Mouse (Mus musculus): ENCODE data around the gene Ksr2. TPM values are rescaled to one million over a fixed set of nuclear protein-coding genes. Genes with fewer than 3 reads are reported as not detected.

The Ksr2 gene
- polyA plus RNA-seq, 1 experiment from 2014 or later, result 0.32 TPM

DNA sequence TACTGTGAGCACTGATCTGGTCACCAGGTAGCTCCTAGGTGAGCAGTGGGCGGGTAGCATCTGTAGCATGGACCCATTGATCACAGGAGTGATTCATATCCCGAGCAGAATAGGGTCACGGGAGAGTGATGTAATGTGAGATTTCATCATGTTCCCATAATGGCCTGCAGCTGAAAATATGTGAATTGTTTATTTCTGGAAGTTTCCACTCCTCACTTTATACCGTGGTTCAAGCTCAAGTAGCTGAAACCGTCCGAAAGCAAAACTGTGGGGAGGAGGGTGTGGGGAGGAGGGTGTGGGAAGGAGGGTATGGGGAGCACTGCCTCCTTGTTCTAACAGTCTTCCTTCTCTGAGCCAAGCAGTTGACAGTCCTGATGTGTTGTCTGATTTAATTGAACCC lies 312.7 kb downstream of the Ksr2 start:
- Histone ChIP-seq H3K27ac (replicated peaks) (no peak overlapping the region), H3K4me3 (no peak overlapping the region), H3K4me1 (peaks cover 7% of the 10 kb centered on the region; the same call in 1 of the 2 replicates), H3K36me3 (replicated peaks) (no peaks in the 10 kb centered on the region), H3K27me3 (replicated peaks; ENCODE audit: low read depth, poor library complexity, severe bottlenecking) (no peaks in the 10 kb centered on the region), H3K9me3 (no peaks in the 10 kb centered on the region)
- 83% methylated on average over 6 of the region's 6 CpGs for WGBS
- DNase-seq (ENCODE audit: low spot score), result no peak

DNA sequence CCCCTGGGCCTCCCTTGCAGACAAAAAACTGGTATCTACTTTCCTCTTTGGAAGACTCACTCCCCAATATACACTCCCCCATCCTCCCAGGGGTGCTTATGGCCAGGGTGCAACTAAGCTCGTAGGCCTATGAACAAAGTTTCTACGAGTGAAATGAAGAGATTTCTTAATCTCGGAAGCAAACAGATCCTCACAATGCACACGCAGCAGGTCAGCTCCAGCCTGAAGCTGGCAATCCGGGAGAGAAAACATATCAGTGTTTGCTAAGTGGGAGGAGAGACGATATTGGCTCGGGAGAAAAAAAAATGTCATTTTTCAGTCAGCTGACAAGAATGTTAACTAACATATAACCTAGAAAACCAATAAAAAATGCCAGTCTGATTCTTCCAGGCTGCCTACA lies 313.3 kb downstream of the Ksr2 start:
- Histone ChIP-seq H3K9me3 (no peaks in the 10 kb centered on the region), H3K27me3 (replicated peaks; ENCODE audit: low read depth, poor library complexity, severe bottlenecking) (no peaks in the 10 kb centered on the region), H3K4me1 (peaks cover 8% of the 10 kb centered on the region; the same call in 1 of the 2 replicates), H3K4me3 (no peak overlapping the region), H3K36me3 (replicated peaks) (no peaks in the 10 kb centered on the region), H3K27ac (replicated peaks) (no peak overlapping the region)
- 79% methylated on average over 7 of the region's 7 CpGs for WGBS
- no peak for DNase-seq (ENCODE audit: low spot score)

DNA sequence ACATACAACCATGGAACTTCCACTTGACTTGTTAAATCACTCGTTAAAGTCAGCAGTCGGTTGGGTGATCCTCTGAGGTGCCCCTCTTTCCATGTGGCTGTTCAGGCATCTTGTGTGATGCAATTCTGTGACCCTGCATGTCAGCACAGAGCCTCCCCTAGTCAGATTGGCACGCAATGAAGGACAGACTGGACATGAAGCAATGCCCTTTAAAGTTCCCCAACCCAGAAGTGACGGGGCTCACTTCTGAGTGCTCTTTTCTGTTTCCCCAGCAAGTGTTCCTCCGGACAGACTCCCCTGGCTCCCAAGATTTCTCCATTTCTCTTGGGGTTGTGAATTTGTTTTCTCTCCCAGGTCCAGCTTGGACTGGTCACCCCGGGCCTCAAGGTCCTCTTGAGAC lies 317.5 kb downstream of the Ksr2 start:
- H3K27me3 ChIP-seq (replicated peaks; ENCODE audit: low read depth, poor library complexity, severe bottlenecking), result no peaks in the 10 kb centered on the region
- no peaks in the 10 kb centered on the region for H3K36me3 ChIP-seq (replicated peaks)
- H3K4me1 ChIP-seq, result peaks cover 12% of the 10 kb centered on the region
- no peak for DNase-seq (ENCODE audit: low spot score)
- H3K9me3 ChIP-seq, result no peaks in the 10 kb centered on the region
- H3K27ac ChIP-seq (replicated peaks), result no peak overlapping the region
- 67% methylated on average over 6 of the region's 6 CpGs for WGBS
- H3K4me3 ChIP-seq, result no peak overlapping the region

DNA sequence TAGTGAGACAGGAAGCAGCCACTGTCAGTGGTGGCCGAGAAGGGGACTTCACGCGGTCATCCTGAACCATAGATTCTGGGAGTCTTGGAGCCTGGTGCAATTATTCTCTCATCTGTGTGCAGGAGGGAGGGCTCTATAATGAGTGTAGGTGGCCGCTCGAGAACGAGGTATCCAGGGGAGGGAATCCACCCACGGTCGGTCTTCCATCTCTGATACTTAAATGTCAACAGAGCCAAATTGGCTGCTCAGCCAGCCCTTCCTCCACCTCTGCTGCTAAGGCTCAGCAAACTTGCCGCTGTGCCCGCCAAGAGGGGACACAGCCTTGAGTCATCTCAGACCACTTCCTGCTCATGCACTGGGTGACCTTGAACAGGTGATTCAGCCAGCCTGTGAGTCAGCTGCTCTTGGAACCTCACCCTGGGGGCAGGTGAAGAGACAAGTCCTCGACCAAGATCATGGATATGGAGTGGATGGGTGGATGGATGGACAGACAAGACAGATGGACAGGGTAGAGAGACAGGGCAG lies 330.9 kb downstream of the Ksr2 start:
- no peak for DNase-seq (ENCODE audit: low spot score)
- Histone ChIP-seq H3K36me3 (replicated peaks) (no peaks in the 10 kb centered on the region), H3K27ac (replicated peaks) (no peak overlapping the region), H3K9me3 (no peaks in the 10 kb centered on the region), H3K27me3 (replicated peaks; ENCODE audit: low read depth, poor library complexity, severe bottlenecking) (no peaks in the 10 kb centered on the region), H3K4me1 (peaks cover 28% of the 10 kb centered on the region), H3K4me3 (no peak overlapping the region)
- 86% methylated on average over 11 of the region's 11 CpGs for WGBS

DNA sequence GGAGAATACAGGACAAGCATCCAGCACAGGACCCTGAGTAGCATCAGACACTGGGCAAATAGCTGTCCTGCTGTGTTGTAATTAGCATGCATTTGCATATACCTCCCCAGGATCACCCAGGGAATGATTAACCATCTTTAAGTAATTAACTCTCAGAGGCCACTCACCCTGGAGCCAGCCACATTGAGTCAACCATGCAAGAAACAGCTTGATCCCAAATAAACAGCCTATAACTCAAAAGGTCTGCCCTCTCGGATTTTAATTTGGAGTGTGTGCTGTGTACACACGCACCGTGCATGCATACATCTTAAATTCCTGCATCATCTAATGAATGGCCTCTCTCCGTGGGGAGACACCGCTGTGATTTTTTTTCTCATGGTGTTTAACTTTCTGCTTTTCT lies 335.6 kb downstream of the Ksr2 start:
- DNase-seq (ENCODE audit: low spot score), result no peak
- WGBS, result 28% methylated on average over 5 of the region's 5 CpGs
- Histone ChIP-seq H3K27me3 (replicated peaks; ENCODE audit: low read depth, poor library complexity, severe bottlenecking) (no peaks in the 10 kb centered on the region), H3K4me3 (no peak overlapping the region), H3K9me3 (no peaks in the 10 kb centered on the region), H3K4me1 (peaks cover 28% of the 10 kb centered on the region), H3K27ac (replicated peaks) (no peak overlapping the region), H3K36me3 (replicated peaks) (no peaks in the 10 kb centered on the region)

DNA sequence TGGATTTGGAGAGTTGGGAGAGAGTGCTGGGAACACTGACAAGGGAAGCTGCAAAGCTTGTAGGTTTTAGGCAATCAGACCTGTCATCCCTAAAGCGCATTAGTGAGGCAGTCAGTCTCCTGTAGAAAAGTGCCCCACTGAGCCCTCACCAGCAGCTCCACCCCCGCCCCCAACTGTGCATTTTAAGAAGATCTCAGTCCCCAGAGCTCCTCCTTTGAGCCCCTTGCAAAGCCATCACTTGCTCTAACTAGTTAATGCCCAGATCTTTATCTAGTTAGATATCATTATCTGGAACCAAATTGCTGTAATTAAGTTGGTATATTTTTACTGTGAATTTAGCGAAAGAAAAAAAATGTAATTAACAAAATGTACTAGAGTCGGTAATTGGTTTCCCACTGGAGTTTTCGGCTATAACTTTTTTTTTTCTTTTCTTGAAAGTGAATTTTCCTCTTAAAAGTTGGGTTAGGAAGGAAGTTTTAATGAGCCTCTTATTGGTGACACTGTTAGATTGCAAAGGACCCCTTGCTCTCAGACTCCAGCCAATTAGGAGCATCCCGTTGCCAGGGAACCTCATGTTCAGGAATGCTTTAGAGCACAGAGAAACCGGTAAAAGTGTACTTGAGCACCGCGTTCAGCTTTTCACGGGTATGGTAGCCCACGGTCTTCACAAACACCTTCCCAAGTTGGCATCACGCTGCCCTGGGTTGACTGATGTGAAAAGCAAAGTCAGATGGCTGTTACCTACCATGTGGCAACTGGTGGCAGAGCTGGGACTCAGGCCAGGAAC lies 344.1 kb downstream of the Ksr2 start:
- no peak overlapping the region for H3K4me3 ChIP-seq
- H3K9me3 ChIP-seq, result no peaks in the 10 kb centered on the region
- DNase-seq (ENCODE audit: low spot score), result peak; percentile 13
- 37% methylated on average over 12 of the region's 12 CpGs for WGBS
- H3K4me1 ChIP-seq, result peaks cover 8% of the 10 kb centered on the region; the same call in 1 of the 2 replicates
- no peak overlapping the region for H3K27ac ChIP-seq (replicated peaks)
- no peaks in the 10 kb centered on the region for H3K36me3 ChIP-seq (replicated peaks)
- no peaks in the 10 kb centered on the region for H3K27me3 ChIP-seq (replicated peaks; ENCODE audit: low read depth, poor library complexity, severe bottlenecking)

DNA sequence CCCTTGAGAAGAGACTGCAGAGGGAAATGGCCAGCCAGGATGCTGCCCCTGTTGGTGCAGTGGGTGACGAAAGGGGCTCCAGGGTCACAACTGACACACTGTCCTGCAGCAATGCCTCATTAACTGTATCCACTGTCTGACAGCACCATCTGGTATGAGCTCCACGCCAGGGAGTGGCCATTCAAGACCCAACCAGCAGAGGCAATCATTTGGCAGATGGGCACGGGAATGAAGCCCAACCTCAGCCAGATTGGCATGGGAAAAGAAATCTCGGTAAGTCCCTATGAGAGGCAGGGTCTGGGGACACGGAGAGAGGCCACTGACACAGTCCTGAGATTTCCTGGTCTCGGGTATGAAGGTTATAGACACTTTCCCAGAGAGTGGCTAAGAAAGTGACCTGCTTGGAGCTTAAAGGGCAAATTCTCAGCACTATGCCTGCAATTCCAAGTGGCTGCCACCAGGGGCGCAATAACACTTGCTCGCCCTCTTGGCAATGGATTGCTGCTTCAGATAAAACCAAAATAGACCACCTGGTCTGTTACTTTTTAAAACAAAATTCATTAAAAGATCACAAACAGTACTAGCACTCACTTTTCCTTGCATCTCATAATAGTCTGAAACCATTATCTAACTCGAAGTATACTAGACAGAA lies 347.5 kb downstream of the Ksr2 start:
- Histone ChIP-seq H3K9me3 (no peaks in the 10 kb centered on the region), H3K4me1 (peaks cover 8% of the 10 kb centered on the region; the same call in 1 of the 2 replicates), H3K4me3 (no peak overlapping the region), H3K27me3 (replicated peaks; ENCODE audit: low read depth, poor library complexity, severe bottlenecking) (no peaks in the 10 kb centered on the region), H3K36me3 (replicated peaks) (no peaks in the 10 kb centered on the region), H3K27ac (replicated peaks) (no peak overlapping the region)
- DNase-seq (ENCODE audit: low spot score), result no peak
- WGBS, result 68% methylated on average over 9 of the region's 9 CpGs

DNA sequence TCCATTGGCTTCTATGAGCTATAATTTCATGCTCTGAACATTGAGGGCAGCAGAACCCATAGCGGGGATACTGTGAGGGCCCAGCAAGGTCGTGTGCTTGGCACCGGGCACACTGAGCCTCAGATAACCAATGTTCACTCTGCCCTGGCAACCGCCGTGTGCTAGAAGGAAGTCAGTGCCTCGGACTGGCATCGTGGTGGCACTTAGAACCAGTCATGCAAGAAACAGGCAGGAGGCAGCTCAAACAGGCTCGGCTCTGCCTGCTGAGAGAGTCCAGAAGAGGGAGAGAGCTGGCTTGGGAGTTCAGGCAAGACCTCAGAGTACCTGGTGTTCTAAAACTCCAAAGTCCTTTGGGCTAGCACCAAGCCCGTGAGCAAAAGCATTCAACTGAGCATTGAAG lies 350.7 kb downstream of the Ksr2 start:
- H3K27ac ChIP-seq (replicated peaks), result no peak overlapping the region
- H3K27me3 ChIP-seq (replicated peaks; ENCODE audit: low read depth, poor library complexity, severe bottlenecking), result no peaks in the 10 kb centered on the region
- no peaks in the 10 kb centered on the region; the same call in 1 of the 2 replicates for H3K4me1 ChIP-seq
- DNase-seq (ENCODE audit: low spot score), result no peak
- H3K36me3 ChIP-seq (replicated peaks), result no peaks in the 10 kb centered on the region
- no peak overlapping the region for H3K4me3 ChIP-seq
- no peaks in the 10 kb centered on the region for H3K9me3 ChIP-seq
- 87% methylated on average over 9 of the region's 9 CpGs for WGBS

DNA sequence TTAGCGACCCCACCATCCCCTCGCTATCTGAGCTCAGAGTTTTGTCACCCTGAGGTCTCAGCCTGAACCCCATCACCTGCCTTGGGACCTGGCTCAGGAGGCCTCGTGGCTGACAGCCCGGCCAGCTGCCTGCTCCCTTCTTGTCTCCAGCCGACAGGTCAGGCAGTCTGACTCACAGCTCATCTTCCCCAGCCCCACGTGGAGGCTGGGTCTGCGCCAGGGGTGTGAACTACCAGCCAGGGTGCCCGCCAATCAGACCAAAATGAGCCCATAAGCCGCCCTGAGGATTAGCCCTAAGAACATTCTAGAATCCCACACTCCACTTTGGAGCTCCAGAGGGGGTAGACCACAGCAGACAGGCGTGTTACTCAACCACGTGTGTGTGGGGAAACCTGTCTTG lies 365.4 kb downstream of the Ksr2 start:
- WGBS, result 67% methylated on average over 11 of the region's 11 CpGs
- Histone ChIP-seq H3K4me3 (no peak overlapping the region), H3K27ac (replicated peaks) (no peak overlapping the region; the same call in 1 of the 2 replicates), H3K4me1 (peaks cover 18% of the 10 kb centered on the region), H3K36me3 (replicated peaks) (no peaks in the 10 kb centered on the region), H3K27me3 (replicated peaks; ENCODE audit: low read depth, poor library complexity, severe bottlenecking) (no peaks in the 10 kb centered on the region), H3K9me3 (no peaks in the 10 kb centered on the region)
- DNase-seq (ENCODE audit: low spot score), result no peak

DNA sequence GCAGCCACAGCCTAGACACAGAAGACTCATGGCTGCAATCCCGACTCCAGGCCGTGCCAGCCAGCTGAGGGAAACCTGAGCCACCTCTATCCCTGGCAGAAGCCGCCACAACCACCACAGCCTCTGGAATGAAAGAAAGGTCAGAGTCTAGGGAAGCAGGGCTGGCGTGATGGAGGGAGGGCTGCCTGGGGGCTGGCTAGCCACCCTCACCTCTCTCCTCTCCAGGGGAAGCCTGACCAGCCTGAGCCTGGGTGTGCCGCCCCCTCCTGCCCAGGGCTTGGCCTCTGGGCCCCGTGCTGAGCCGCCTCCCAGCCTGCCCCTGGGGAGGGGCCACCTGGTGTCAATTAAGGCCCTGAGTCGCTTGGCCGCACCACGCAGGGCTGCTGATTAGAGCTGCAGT lies 366.9 kb downstream of the Ksr2 start, which contains the start of gene Nos1:
Gene Nos1, plus strand, starts transcription at position 352 of the 400 bp plus-strand sequence.
- H3K4me3 ChIP-seq, result 0 out of 2 replicates have a peak within 1 kb of the TSS, but pooled peaks have one; percentile 26
- H3K9me3 ChIP-seq, result no peaks in the 10 kb centered on the region
- DNase-seq (ENCODE audit: low spot score), result peak; percentile 82
- H3K36me3 ChIP-seq (replicated peaks), result no peaks in the 10 kb centered on the region
- WGBS, result 11% methylated on average over 10 of the region's 10 CpGs
- H3K27ac ChIP-seq (replicated peaks), result peak within 1 kb of the TSS; percentile 83
- no peaks in the 10 kb centered on the region for H3K27me3 ChIP-seq (replicated peaks; ENCODE audit: low read depth, poor library complexity, severe bottlenecking)
- peaks cover 18% of the 10 kb centered on the region for H3K4me1 ChIP-seq

DNA sequence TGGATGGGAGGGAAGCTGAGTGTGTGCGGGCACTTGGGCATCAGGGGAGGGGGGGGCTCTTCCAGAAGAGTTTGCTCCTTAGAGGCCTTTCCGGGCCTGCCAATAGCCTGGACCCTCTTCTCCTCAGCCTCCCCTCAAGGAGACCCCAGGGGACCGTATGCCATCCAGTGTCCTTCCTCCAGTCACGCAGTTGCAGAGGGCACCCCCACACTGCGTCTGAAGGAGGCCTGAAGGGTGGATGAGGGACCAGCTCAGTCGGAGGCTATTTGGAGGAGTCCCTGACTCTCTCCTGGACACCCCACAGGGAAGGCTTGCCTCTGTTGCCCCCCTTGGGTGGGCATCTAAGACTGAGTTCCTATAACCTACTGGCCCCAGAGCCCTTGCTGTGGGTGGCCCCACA lies 367.4 kb downstream of the Ksr2 start:
- H3K9me3 ChIP-seq, result no peaks in the 10 kb centered on the region
- H3K27me3 ChIP-seq (replicated peaks; ENCODE audit: low read depth, poor library complexity, severe bottlenecking), result no peaks in the 10 kb centered on the region
- 59% methylated on average over 6 of the region's 6 CpGs for WGBS
- no peak for DNase-seq (ENCODE audit: low spot score)
- H3K36me3 ChIP-seq (replicated peaks), result no peaks in the 10 kb centered on the region
- 0 out of 2 replicates have a peak overlapping the region, but pooled peaks have one; percentile 26 for H3K4me3 ChIP-seq
- H3K27ac ChIP-seq (replicated peaks), result peak overlapping the region; percentile 83
- H3K4me1 ChIP-seq, result peaks cover 18% of the 10 kb centered on the region

DNA sequence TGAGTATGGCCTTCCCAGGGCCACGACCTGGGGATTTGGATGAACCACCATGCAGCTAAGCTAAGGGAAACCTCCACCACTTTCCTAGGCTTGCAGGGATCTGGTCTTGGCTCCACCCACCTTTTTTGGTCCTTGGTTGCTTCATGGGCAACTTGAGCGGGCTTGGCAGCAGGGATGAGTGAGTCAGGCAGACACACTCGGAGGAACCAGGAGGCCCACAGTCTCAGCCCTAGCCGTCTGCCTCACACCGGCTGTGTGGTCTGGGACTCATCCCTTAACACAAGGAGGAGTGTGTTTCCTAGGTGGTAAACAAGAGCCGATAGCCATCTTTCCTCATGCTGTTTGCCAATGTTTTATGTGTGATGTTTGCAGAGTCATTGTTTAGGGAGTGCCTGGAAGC lies 376.3 kb downstream of the Ksr2 start:
- Histone ChIP-seq H3K9me3 (no peaks in the 10 kb centered on the region), H3K27me3 (replicated peaks; ENCODE audit: low read depth, poor library complexity, severe bottlenecking) (no peaks in the 10 kb centered on the region), H3K4me3 (no peak overlapping the region), H3K27ac (replicated peaks) (no peak overlapping the region), H3K4me1 (peaks cover 9% of the 10 kb centered on the region), H3K36me3 (replicated peaks) (no peaks in the 10 kb centered on the region)
- no peak for DNase-seq (ENCODE audit: low spot score)
- 77% methylated on average over 6 of the region's 6 CpGs for WGBS

DNA sequence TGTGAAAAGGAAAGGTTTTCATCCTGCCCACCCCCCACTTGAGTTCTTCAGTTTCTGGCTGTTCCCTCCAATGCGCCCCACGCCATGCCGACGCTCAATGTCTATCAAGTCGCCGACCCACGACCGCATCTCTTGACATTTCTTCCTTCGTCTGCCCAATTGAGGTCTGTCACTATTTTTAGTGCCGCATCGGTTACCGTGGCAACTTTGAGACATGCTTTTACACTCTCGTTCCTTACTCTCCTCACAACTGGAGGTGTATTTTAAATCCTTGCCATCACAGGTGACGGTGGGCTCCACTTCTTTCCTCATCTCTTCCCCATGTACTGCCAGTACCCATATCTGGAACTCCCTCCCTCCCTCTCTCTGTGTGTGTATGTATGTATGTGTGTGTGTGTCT lies 378.1 kb downstream of the Ksr2 start:
- Histone ChIP-seq H3K27me3 (replicated peaks; ENCODE audit: low read depth, poor library complexity, severe bottlenecking) (no peaks in the 10 kb centered on the region), H3K27ac (replicated peaks) (no peak overlapping the region), H3K4me1 (peaks cover 9% of the 10 kb centered on the region), H3K36me3 (replicated peaks) (no peaks in the 10 kb centered on the region), H3K9me3 (no peaks in the 10 kb centered on the region), H3K4me3 (no peak overlapping the region)
- DNase-seq (ENCODE audit: low spot score), result no peak
- 87% methylated on average over 14 of the region's 14 CpGs for WGBS

Data from embryonic facial prominence, embryonic 10.5 days (tissue).